Mouse (Mus musculus): Measurements from ENCODE around the gene Sod1.

DNA sequence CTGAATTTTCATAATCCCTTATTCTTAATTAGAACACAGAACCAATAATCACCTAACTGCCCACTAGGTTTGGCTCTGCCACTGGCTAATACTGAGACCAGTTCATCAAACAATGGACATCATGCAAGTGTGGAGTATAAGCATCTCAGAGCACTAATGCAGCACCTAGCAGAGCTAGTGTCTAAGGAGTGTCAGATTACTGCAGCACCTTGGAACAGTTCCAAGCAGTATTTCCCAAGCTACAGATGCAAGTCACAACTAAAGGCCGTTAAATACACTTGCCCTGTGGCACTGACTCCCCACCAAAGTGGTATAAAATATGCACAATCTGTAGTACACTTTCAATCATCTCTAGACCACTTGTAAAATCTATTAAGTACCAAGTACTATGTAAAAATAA is 46.0 kb downstream of the Sod1 start:
- TF ChIP-seq CTCF (IDR thresholded peaks at IDR 0.05; ENCODE audit: extremely low read depth, insufficient read depth, low read length) (no peak), POLR2A (IDR thresholded peaks at IDR 0.05; ENCODE audit: extremely low read depth, insufficient read depth, low read length) (no peak)
